Mouse (Mus musculus): ENCODE data around the gene Rab43. TPM values are rescaled to one million over a fixed set of nuclear protein-coding genes. Genes with fewer than 3 reads are reported as not detected.

Gene Rab43
- polyA plus RNA-seq, 1 experiment: 15.5 TPM

- TF ChIP-seq POLR2A (IDR thresholded peaks at IDR 0.05; ENCODE audit: low read depth, low read length) (no peak), CTCF (IDR thresholded peaks at IDR 0.05; ENCODE audit: borderline replicate concordance, insufficient read depth, low read length) (no peak)
- no peak overlapping the region for H3K27ac ChIP-seq (ENCODE audit: insufficient read depth, low read length)
- no peak overlapping the region for H3K4me3 ChIP-seq (ENCODE audit: insufficient read depth, low read length)
- no peaks in the 10 kb centered on the region for H3K4me1 ChIP-seq (ENCODE audit: control insufficient read depth, insufficient read depth, low read length)
These were observed 22.9 kb downstream of the Rab43 start for GRCm38 (mm10) chr6:87788896-87789587.

DNA sequence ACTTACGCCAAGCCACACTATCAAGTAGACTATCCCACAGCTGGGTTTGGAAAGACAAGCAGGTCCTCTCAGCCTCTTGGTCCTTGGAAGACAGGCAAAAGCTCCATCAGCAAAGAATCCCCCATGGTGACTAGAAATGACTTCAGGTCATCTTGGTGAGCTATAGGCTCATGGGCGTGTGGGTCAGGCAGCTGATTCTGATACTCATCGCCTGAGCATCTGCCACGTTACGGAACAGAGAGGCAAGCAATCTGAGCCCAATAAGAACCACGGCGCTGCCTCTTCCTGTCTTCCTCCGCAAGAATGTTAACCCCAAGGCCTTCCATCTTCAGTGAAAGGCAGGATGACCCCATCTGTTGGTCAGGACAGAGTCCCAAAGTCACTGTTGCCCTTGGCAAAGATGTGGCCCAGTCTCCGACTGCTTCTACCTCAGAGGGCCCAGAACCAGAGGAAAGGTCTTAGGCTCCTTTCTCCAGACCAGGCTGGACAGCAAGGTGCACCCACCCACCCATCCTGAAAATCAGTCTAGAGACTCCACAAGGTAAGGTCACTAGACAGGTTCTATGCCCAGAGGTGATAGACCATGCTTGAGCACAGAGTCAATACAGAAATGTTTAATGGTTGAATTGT, 23.6 kb downstream of the Rab43 start:
- TF ChIP-seq POLR2A (IDR thresholded peaks at IDR 0.05; ENCODE audit: low read depth, low read length): no peak
- TF ChIP-seq CTCF (IDR thresholded peaks at IDR 0.05; ENCODE audit: borderline replicate concordance, insufficient read depth, low read length): no peak
- Histone ChIP-seq H3K4me1 (ENCODE audit: control insufficient read depth, insufficient read depth, low read length) (no peaks in the 10 kb centered on the region), H3K27ac (ENCODE audit: insufficient read depth, low read length) (no peak overlapping the region), H3K4me3 (ENCODE audit: insufficient read depth, low read length) (no peak overlapping the region)

DNA sequence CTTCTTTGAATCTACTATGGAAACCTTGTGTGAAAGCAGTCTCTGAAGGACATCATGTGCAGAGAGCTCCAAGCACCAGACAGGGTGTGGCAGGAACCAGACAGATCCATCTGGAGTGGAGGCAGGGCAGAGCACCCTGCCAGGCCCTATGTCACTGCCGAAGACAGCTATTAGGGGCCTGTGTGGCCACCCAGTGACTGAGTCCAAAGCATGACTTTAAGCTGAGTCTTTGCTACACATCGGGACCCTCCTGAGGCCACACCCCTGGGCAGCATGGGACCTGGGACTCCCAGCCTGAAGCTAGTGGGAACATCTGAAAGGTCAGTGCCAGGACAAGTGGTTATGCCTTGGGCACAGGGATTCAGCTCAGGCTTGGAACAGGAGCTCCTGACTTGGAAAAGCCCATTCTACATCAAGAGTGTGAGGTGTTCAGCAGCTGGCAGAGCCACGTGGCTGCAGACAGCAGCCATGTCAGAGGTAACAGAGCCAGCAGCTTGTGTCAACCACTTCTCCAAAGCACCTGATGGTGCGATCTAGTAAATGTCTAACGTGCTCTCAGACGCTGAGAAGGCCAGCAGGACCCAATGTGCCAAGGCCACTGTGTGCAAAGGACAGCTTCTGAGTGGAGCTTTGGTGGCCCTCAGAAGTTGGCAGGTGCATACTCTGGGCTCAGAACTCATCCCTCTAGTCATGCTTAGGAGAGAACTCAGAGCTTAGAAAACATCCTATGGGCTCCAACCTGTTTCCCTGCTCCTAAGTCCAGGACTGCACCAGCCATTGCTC, 24.7 kb downstream of the Rab43 start:
- H3K4me3 ChIP-seq (ENCODE audit: insufficient read depth, low read length): no peak overlapping the region
- no peak overlapping the region for H3K27ac ChIP-seq (ENCODE audit: insufficient read depth, low read length)
- no peaks in the 10 kb centered on the region for H3K4me1 ChIP-seq (ENCODE audit: control insufficient read depth, insufficient read depth, low read length)
- TF ChIP-seq POLR2A (IDR thresholded peaks at IDR 0.05; ENCODE audit: low read depth, low read length): no peak
- no peak for TF ChIP-seq CTCF (IDR thresholded peaks at IDR 0.05; ENCODE audit: borderline replicate concordance, insufficient read depth, low read length)

- TF ChIP-seq CTCF (IDR thresholded peaks at IDR 0.05; ENCODE audit: borderline replicate concordance, insufficient read depth, low read length): no peak
- TF ChIP-seq POLR2A (IDR thresholded peaks at IDR 0.05; ENCODE audit: low read depth, low read length): no peak
- Histone ChIP-seq H3K27ac (ENCODE audit: insufficient read depth, low read length) (no peak overlapping the region), H3K4me3 (ENCODE audit: insufficient read depth, low read length) (no peak overlapping the region), H3K4me1 (ENCODE audit: control insufficient read depth, insufficient read depth, low read length) (no peaks in the 10 kb centered on the region)
These were observed 25.3 kb downstream of the Rab43 start for GRCm38 (mm10) chr6:87786621-87787020.

DNA sequence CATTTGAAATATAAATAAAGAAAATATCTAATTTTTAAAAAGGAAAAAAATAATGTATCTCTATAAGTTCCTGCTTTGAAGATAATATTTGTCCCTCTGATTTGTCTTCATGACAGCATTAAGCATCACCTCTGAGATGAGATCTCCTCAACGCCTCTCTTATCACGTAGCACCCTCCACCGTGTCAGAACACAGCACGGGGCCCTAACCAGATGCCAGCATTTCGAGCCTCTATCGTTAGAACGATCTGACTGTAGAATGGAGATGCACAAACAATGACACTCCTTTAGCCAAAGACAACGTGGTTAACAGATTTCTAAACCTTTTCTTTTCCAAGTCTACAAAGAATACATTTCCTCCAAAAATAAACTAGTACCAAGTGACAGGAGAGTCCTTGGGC, 27.9 kb downstream of the Rab43 start:
- no peak for TF ChIP-seq POLR2A (IDR thresholded peaks at IDR 0.05; ENCODE audit: low read depth, low read length)
- no peak for TF ChIP-seq CTCF (IDR thresholded peaks at IDR 0.05; ENCODE audit: borderline replicate concordance, insufficient read depth, low read length)
- H3K4me3 ChIP-seq (ENCODE audit: insufficient read depth, low read length): no peak overlapping the region
- no peaks in the 10 kb centered on the region for H3K4me1 ChIP-seq (ENCODE audit: control insufficient read depth, insufficient read depth, low read length)
- H3K27ac ChIP-seq (ENCODE audit: insufficient read depth, low read length): no peak overlapping the region

DNA sequence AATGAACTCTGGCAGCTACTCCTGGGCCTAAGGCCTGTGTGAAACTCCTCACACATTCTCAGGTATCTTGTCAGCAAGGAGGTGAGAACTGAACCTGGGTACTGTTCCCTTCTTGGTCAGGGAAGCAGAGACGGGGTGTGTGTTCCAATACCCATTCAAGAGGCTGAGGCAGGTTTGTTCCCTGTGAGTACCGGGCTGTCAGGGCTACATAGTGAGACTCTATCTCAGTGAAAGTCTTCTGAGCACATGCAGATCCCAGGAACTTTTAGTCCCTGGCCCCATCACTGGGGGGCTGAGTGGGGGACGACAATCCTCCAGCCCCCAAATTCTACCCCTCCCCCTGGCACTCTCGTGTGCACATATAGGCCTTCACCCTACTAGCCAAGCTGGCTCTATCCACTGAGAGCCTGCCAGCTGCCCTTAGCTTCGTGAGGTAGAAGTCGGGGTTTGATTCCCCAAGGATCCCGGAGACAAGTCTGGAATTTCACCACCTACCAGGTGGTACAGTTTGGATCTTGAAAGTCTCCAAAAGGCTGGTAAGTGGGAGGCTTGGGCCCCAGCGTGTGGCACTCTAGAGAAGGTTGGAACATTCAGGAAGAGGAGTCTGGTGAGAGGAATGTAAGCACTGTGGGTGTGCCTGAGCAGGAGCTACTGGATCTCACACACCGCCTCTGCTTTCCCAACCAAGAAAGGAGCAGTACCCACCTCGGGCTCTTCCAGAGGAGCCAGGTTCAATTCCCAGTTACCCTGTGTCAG, 31.2 kb downstream of the Rab43 start:
- Histone ChIP-seq H3K4me3 (ENCODE audit: insufficient read depth, low read length) (no peak overlapping the region), H3K4me1 (ENCODE audit: control insufficient read depth, insufficient read depth, low read length) (no peaks in the 10 kb centered on the region), H3K27ac (ENCODE audit: insufficient read depth, low read length) (no peak overlapping the region)
- no peak for TF ChIP-seq POLR2A (IDR thresholded peaks at IDR 0.05; ENCODE audit: low read depth, low read length)
- TF ChIP-seq CTCF (IDR thresholded peaks at IDR 0.05; ENCODE audit: borderline replicate concordance, insufficient read depth, low read length): no peak

DNA sequence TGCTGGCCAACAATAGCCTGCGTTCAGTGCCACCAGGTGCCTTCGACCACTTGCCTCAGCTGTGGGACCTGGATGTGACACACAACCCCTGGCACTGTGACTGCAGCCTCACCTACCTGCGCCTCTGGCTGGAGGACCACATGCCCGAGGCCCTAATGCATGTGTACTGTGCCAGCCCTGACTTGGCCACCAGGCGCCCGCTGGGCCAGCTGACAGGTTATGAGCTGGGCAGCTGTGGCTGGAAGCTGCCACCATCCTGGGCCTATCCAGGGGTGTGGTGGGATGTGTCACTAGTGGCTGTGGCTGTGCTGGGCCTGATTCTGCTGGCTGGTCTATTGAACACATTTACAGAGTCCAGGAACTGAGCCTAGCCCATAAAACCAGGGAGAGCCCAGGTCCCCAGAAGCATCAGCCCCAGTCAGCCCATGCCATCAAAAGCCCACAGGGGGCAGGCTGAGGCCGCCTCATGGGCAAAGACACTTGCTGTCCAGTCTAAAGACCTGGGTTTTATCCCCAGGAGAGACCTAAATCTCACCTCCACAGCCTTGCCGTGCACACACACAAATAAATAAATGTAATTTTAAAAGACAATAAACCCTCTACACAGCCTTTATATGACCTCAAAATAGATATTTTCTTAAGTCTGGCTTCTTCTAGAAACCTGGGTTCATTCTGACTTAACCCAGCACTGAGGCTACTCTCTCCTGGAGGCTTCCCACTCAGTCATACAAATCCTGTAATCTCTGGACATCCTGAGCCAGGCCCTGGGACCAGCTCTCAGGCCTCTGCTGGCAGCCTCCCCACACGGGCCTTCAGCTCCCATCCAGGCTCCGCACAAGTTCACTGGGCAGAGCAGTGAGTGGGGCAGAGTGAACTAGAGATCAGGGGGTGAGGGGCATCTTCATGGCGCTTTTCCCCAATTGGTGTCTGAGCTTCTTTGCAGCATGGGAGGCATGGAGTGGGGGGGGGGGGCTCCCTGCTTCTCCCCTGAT, 32.5 kb downstream of the Rab43 start:
- H3K4me1 ChIP-seq (ENCODE audit: control insufficient read depth, insufficient read depth, low read length): no peaks in the 10 kb centered on the region
- H3K27ac ChIP-seq (ENCODE audit: insufficient read depth, low read length): no peak overlapping the region
- TF ChIP-seq POLR2A (IDR thresholded peaks at IDR 0.05; ENCODE audit: low read depth, low read length): no peak
- no peak for TF ChIP-seq CTCF (IDR thresholded peaks at IDR 0.05; ENCODE audit: borderline replicate concordance, insufficient read depth, low read length)
- H3K4me3 ChIP-seq (ENCODE audit: insufficient read depth, low read length): no peak overlapping the region

GRCm38 (mm10) chr6:87778294-87779173, 33.4 kb downstream of the Rab43 start:
- Histone ChIP-seq H3K4me3 (ENCODE audit: insufficient read depth, low read length) (no peak overlapping the region), H3K4me1 (ENCODE audit: control insufficient read depth, insufficient read depth, low read length) (no peaks in the 10 kb centered on the region), H3K27ac (ENCODE audit: insufficient read depth, low read length) (no peak overlapping the region)
- TF ChIP-seq POLR2A (IDR thresholded peaks at IDR 0.05; ENCODE audit: low read depth, low read length): no peak
- TF ChIP-seq CTCF (IDR thresholded peaks at IDR 0.05; ENCODE audit: borderline replicate concordance, insufficient read depth, low read length): no peak

Measured in embryonic fibroblast, embryonic 13.5 days (primary cell).